Mouse (Mus musculus) midbrain, postnatal 0 days (tissue): ENCODE measurements at regions not wholly inside any gene's neighbourhood (a gene's known extent, or its start where the extent isn't known, plus 50 kb on each side); places are given as distances from the start of the nearest gene placed in this dataset.
A peak's percentile ranks its signal among the peaks of the same experiment; 100 is the strongest.
"Not testable (repeated sequence)": the region's sequence is repeated elsewhere in the genome, so short reads cannot be mapped to it uniquely, and the experiment has no call there.

Experiments
- ATAC-seq: fragments of 200-750 bp; cut with Nextera tagmentation; 2 replicates; pipeline ENCODE4 v1.8.0; 2017; ENCODE audit warnings: moderate number of reproducible peaks, mild to moderate bottlenecking, moderate TSS enrichment, moderate library complexity; ENCODE audit not compliant: low FRiP score
- DNase-seq: peaks from one replicate; pipeline ENCODE4 v3.0.0-alpha.2; 2015; ENCODE audit warnings: low spot score
- H3K27ac ChIP-seq: fragments of 300-500 bp; sonication (generic); 2 replicates; pipeline ENCODE4 v1.5.1; 2014; ENCODE audit warnings: low read depth, mild to moderate bottlenecking, low read length, mixed read lengths
- H3K27me3 ChIP-seq: fragments of 300-500 bp; sonication (generic); 2 replicates; pipeline ENCODE4 v1.6.1; 2014; ENCODE audit warnings: low read length, control low read depth, mixed read lengths; ENCODE audit not compliant: insufficient read depth
- H3K36me3 ChIP-seq: fragments of 300-500 bp; sonication (generic); 2 replicates; pipeline ENCODE4 v1.6.1; 2014; ENCODE audit warnings: low read length, control low read depth, mixed read lengths; ENCODE audit not compliant: insufficient read depth
- H3K4me1 ChIP-seq: fragments of 300-500 bp; sonication (generic); 2 replicates; pipeline ENCODE4 v1.6.1; 2014; ENCODE audit warnings: mild to moderate bottlenecking, control low read depth, antibody characterized with exemption, low read length, mixed read lengths; ENCODE audit not compliant: insufficient read depth
- H3K4me2 ChIP-seq: fragments of 300-500 bp; sonication (generic); 2 replicates; pipeline ENCODE4 v1.6.1; 2014; ENCODE audit warnings: low read depth, mild to moderate bottlenecking, low read length, mixed read lengths; ENCODE audit not compliant: poor library complexity, severe bottlenecking
- H3K4me3 ChIP-seq: fragments of 300-500 bp; sonication (generic); 2 replicates; pipeline ENCODE4 v1.5.1; 2014; ENCODE audit warnings: low read depth, mild to moderate bottlenecking, low read length, moderate library complexity
- H3K9ac ChIP-seq: fragments of 300-500 bp; sonication (generic); replicated peaks from 2 replicates; pipeline ENCODE4 v1.6.1; 2014; ENCODE audit warnings: mild to moderate bottlenecking, low read length, moderate library complexity, mixed read lengths; ENCODE audit not compliant: poor library complexity, severe bottlenecking
- H3K9me3 ChIP-seq: fragments of 300-500 bp; sonication (generic); 2 replicates; pipeline ENCODE4 v1.6.1; 2016; ENCODE audit warnings: low read length, control low read depth
- CTCF ChIP-seq: IDR thresholded peaks from 2 replicates; pipeline ENCODE4 v1.5.1; 2016; ENCODE audit warnings: antibody characterized with exemption, mild to moderate bottlenecking
- WGBS: fragments of 180-500 bp; shearing (Covaris S2); extraction: QIAGEN DNeasy Blood & Tissue Kit; methylation state at CpG from one replicate; pipeline ENCODE4 v1.1.7; 2014; 5-methylcytosine and 5-hydroxymethylcytosine counted together

DNA sequence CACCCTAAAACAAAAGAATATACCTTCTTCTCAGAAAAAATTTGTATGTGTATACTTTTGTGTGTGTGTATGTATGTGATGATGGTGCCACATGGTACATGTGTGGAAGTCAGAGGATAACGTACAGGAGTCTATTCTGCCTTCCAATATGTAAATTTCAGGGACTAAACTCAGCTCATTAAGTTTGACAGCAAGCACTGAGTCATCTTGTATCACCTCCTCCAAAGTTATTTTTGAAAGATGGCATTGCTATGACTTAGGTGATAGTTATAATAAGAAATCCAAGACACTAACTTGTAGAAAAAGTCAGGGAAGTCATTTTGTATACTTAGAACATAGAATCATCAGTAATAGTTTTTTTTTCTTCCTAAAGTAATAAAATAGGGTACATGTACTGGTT, 719.4 kb upstream of the Agtr1b start:
- WGBS: 78% methylated on average over 1 of the region's 1 CpGs
- H3K27me3 ChIP-seq: no peaks in the 10 kb centered on the region
- ATAC-seq: no peak
- no peak overlapping the region for H3K4me2 ChIP-seq
- no peak overlapping the region for H3K27ac ChIP-seq
- no peak for DNase-seq
- no peaks in the 10 kb centered on the region for H3K36me3 ChIP-seq
- H3K9me3 ChIP-seq: no peaks in the 10 kb centered on the region
- H3K4me3 ChIP-seq: no peak overlapping the region
- H3K9ac ChIP-seq: no peak overlapping the region
- no peak for TF ChIP-seq CTCF
- no peaks in the 10 kb centered on the region for H3K4me1 ChIP-seq

DNA sequence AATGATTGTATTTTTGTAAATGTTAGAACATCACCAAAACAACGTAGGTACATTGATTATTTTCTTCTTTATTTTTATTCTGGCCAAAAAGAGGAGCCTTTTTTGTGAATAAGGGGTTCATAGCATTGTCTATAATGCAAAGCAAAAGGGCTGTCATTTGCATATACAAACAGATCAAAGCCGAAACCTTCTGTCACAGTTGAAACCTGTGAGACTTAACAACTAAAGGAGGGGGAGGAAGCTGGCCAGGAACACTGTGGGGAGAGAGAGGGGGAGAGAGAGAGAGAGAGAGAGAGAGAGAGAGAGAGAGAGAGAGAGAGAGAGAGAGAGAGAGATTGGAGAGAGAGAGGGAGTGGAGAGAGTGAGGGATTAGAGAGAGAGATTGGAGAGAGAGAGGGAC, 710.6 kb upstream of the Agtr1b start:
- H3K4me3 ChIP-seq: no peak overlapping the region
- H3K27ac ChIP-seq: no peak overlapping the region
- WGBS: 67% methylated on average over 2 of the region's 2 CpGs
- H3K36me3 ChIP-seq: no peaks in the 10 kb centered on the region
- H3K27me3 ChIP-seq: no peaks in the 10 kb centered on the region
- no peak overlapping the region for H3K4me2 ChIP-seq
- ATAC-seq: no peak
- H3K9ac ChIP-seq: no peak overlapping the region
- no peak for DNase-seq
- no peaks in the 10 kb centered on the region for H3K4me1 ChIP-seq
- no peak for TF ChIP-seq CTCF
- no peaks in the 10 kb centered on the region for H3K9me3 ChIP-seq

DNA sequence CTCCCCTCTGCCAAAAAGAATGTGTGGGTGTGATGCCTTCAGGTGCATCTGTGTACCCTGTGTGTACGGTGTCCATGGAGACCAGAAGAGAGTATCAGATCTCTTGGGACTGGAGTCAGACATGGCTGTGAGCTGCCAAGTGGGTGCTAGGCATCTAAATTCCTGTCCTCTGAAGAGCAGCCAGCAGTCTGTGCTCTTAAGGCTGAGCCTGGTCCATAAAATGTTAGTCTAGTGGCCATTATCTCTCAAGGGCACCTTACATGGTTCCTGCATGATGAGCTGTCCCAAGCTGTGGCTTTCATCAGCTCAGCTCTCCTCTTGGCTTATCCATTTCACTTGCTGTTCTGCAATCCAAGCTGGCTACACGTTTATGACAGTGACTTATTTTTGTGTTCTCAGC, 686.4 kb upstream of the Agtr1b start:
- ATAC-seq, H3K9me3 ChIP-seq, H3K4me3 ChIP-seq, H3K9ac ChIP-seq, DNase-seq, H3K4me1 ChIP-seq, H3K36me3 ChIP-seq, H3K27me3 ChIP-seq, H3K27ac ChIP-seq, H3K4me2 ChIP-seq: not testable (repeated sequence)
- 69% methylated on average over 1 of the region's 2 CpGs for WGBS

DNA sequence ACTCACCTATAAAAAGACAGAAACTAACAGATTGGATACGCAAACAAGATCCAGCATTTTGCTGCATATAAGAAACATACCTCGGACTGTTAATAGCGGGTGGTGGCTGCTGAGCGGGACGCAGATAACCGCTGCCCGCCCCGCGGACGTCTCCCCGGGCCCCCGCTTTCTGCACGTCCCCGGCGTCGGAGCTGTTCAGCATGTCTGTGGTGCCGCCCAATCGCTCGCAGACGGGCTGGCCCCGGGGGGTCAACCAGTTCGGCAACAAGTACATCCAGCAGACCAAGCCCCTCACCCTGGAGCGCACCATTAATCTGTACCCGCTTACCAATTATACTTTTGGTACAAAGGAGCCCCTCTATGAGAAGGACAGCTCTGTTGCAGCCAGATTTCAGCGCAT, 682.4 kb upstream of the Agtr1b start:
- not testable (repeated sequence) for H3K27me3 ChIP-seq, ATAC-seq, DNase-seq, H3K4me3 ChIP-seq, H3K9me3 ChIP-seq, H3K36me3 ChIP-seq, H3K4me2 ChIP-seq, H3K4me1 ChIP-seq, H3K9ac ChIP-seq, H3K27ac ChIP-seq
- 72% methylated on average over 16 of the region's 25 CpGs for WGBS

DNA sequence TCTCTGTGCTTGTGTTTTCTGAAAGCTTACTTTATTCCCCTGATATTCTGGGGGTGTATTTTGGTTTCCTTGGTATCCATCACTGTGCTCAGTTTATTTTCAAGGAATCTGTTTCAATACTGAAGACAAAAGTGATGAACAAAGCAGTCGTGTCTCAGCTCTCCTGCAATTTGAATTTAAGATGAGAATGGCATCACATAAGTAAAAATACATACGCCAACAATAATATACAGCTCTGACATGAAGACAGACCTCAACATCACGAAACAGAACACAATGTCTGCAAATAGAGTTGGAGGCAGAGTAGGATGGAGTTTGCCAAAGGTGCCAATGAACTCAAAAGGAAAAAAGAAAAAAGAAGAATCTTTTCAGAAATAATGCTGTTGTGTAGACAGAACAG, 679.0 kb upstream of the Agtr1b start:
- no peak for TF ChIP-seq CTCF
- Histone ChIP-seq H3K9me3 (no peaks in the 10 kb centered on the region), H3K27ac (no peak overlapping the region), H3K9ac (no peak overlapping the region), H3K36me3 (no peaks in the 10 kb centered on the region), H3K4me1 (no peaks in the 10 kb centered on the region), H3K27me3 (no peaks in the 10 kb centered on the region), H3K4me2 (no peak overlapping the region), H3K4me3 (no peak overlapping the region)
- DNase-seq (no peak), ATAC-seq (no peak)
- 74% methylated on average over 3 of the region's 3 CpGs for WGBS

DNA sequence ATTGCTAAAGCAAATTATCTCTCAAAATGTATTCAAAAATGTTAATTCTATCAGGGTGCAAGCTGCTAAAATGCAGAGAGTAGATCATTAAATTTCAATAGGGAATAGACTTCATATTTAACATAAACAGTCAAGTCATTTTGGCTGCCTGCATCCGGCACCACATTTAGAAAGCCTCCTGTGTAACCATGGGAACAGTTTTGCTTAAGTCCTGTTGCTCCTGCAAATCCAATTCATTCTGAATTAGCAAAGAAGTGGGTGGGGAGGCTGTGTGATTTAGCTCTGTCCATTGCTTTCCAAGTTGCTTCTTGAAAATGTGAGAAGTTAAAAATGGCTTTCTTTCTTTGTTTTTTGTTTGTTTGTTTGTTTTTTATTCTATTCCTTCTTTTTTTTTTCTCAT, 658.9 kb upstream of the Agtr1b start:
- H3K4me2 ChIP-seq: no peak overlapping the region
- TF ChIP-seq CTCF: no peak
- ATAC-seq (no peak), DNase-seq (peak; percentile 50)
- no peak overlapping the region for H3K27ac ChIP-seq
- H3K4me1 ChIP-seq: no peaks in the 10 kb centered on the region
- H3K27me3 ChIP-seq: no peaks in the 10 kb centered on the region
- no peaks in the 10 kb centered on the region for H3K9me3 ChIP-seq
- H3K4me3 ChIP-seq: no peak overlapping the region
- 3% methylated on average over 1 of the region's 1 CpGs for WGBS
- H3K9ac ChIP-seq: no peak overlapping the region
- H3K36me3 ChIP-seq: no peaks in the 10 kb centered on the region

DNA sequence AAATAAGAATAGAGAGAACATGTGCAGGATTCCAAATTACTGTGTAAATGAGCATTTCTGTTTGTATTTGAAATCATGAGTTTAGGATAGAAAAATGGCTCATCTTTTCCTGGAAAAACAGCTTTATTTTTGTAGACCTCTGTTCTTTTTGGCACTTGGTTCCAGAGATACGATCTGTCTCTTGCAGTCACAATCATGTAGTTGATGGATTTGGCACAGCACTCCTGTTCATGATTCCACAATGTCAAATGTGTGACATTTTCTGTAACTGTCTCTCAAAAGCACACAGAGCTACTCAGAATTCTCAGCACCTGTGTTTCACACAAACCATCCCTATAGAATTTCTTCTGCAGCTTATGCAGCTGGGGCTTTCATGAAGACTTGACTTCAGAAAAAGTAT, 654.0 kb upstream of the Agtr1b start:
- Histone ChIP-seq H3K4me1 (no peaks in the 10 kb centered on the region), H3K9me3 (no peaks in the 10 kb centered on the region), H3K27ac (no peak overlapping the region), H3K36me3 (no peaks in the 10 kb centered on the region), H3K9ac (no peak overlapping the region), H3K4me3 (no peak overlapping the region), H3K27me3 (no peaks in the 10 kb centered on the region), H3K4me2 (no peak overlapping the region)
- ATAC-seq (no peak), DNase-seq (peak; percentile 18)
- no peak for TF ChIP-seq CTCF
- 59% methylated on average over 1 of the region's 1 CpGs for WGBS
